Mouse (Mus musculus) hindbrain, embryonic 12.5 days (tissue): Measurements from ENCODE around the gene Npepps. TPM values are rescaled to one million over a fixed set of nuclear protein-coding genes. Genes with fewer than 3 reads are reported as not detected.
A peak's percentile ranks its signal among the peaks of the same experiment; 100 is the strongest.

Experiments used
- ATAC-seq: fragments of 200-750 bp; cut with Nextera tagmentation; 2 replicates; pipeline ENCODE4 v1.8.0; 2017; ENCODE audit warnings: moderate TSS enrichment; ENCODE audit not compliant: low FRiP score
- H3K27ac ChIP-seq: fragments of 300-500 bp; sonication (generic); 2 replicates; pipeline ENCODE4 v1.5.1; 2016; ENCODE audit warnings: mild to moderate bottlenecking
- H3K27me3 ChIP-seq: fragments of 300-500 bp; sonication (generic); 2 replicates; pipeline ENCODE4 v1.6.1; 2016; ENCODE audit warnings: mild to moderate bottlenecking
- H3K36me3 ChIP-seq: fragments of 300-500 bp; sonication (generic); 2 replicates; pipeline ENCODE4 v1.6.1; 2016; ENCODE audit warnings: mild to moderate bottlenecking
- H3K4me1 ChIP-seq: fragments of 300-500 bp; sonication (generic); 2 replicates; pipeline ENCODE4 v1.6.1; 2016
- H3K4me2 ChIP-seq: fragments of 300-500 bp; sonication (generic); replicated peaks from 2 replicates; pipeline ENCODE4 v1.6.1; 2016; ENCODE audit warnings: mild to moderate bottlenecking
- H3K4me3 ChIP-seq: fragments of 300-500 bp; sonication (generic); 2 replicates; pipeline ENCODE4 v1.5.1; 2016; ENCODE audit warnings: mild to moderate bottlenecking
- H3K9ac ChIP-seq: fragments of 300-500 bp; sonication (generic); 2 replicates; pipeline ENCODE4 v1.6.1; 2016; ENCODE audit warnings: mild to moderate bottlenecking, moderate library complexity
- H3K9me3 ChIP-seq: fragments of 300-500 bp; sonication (generic); replicated peaks from 2 replicates; pipeline ENCODE4 v1.6.1; 2016; ENCODE audit warnings: mild to moderate bottlenecking
- WGBS: fragments of 180-500 bp; shearing (Covaris S2); methylation state at CpG from one replicate; pipeline ENCODE4 v1.1.7; 2016; 5-methylcytosine and 5-hydroxymethylcytosine counted together
- polyA plus RNA-seq: library from polyadenylated mRNA; unstranded; fragments of >200 nt; fragmentation: Nextera tagmentation; extraction: Ambion mirVana; gene quantifications from 2 replicates; pipeline ENCODE4 v1.2.1, GENCODE M21; 2016

Gene Npepps
- polyA plus RNA-seq, 1 experiment from 2014 or later = 119 TPM

- Histone ChIP-seq H3K4me1 (peaks cover 19% of the 10 kb centered on the region), H3K9me3 (no peaks in the 10 kb centered on the region), H3K4me3 (peak overlapping the region; percentile 26), H3K27ac (no peak overlapping the region), H3K4me2 (peak overlapping the region; percentile 59), H3K9ac (peak overlapping the region; percentile 50), H3K27me3 (peaks cover 8% of the 10 kb centered on the region; the same call in 1 of the 2 replicates), H3K36me3 (no peaks in the 10 kb centered on the region)
- ATAC-seq = peak; percentile 74
- under 1% methylated on average over 25 of the region's 25 CpGs for WGBS
Measured at GRCm38 (mm10) chr11:97309911-97310571, 29.6 kb upstream of the Npepps start.

GRCm38 (mm10) chr11:97309451-97309836 lies 29.0 kb upstream of the Npepps start:
- Histone ChIP-seq H3K4me3 (peak overlapping the region; percentile 26), H3K36me3 (no peaks in the 10 kb centered on the region), H3K27me3 (peaks cover 8% of the 10 kb centered on the region; the same call in 1 of the 2 replicates), H3K9me3 (no peaks in the 10 kb centered on the region), H3K4me1 (peaks cover 19% of the 10 kb centered on the region), H3K27ac (no peak overlapping the region), H3K4me2 (peak overlapping the region; percentile 59), H3K9ac (peak overlapping the region; percentile 50; the same call in 1 of the 2 replicates)
- ATAC-seq = no peak
- 7% methylated on average over 9 of the region's 9 CpGs for WGBS

GRCm38 (mm10) chr11:97308806-97309450 lies 28.5 kb upstream of the Npepps start:
- H3K4me2 ChIP-seq = peak overlapping the region; percentile 59; the same call in 1 of the 2 replicates
- no peak overlapping the region for H3K27ac ChIP-seq
- H3K9me3 ChIP-seq = no peaks in the 10 kb centered on the region
- peaks cover 8% of the 10 kb centered on the region; the same call in 1 of the 2 replicates for H3K27me3 ChIP-seq
- no peak for ATAC-seq
- H3K36me3 ChIP-seq = no peaks in the 10 kb centered on the region
- WGBS = 63% methylated on average over 3 of the region's 3 CpGs
- H3K9ac ChIP-seq = 0 out of 2 replicates have a peak overlapping the region, but pooled peaks have one; percentile 50
- peak overlapping the region; percentile 26; the same call in 1 of the 2 replicates for H3K4me3 ChIP-seq
- peaks cover 19% of the 10 kb centered on the region for H3K4me1 ChIP-seq

- Histone ChIP-seq H3K9ac (no peak overlapping the region), H3K4me3 (no peak overlapping the region), H3K4me1 (peaks cover 19% of the 10 kb centered on the region), H3K27ac (no peak overlapping the region), H3K27me3 (peaks cover 8% of the 10 kb centered on the region; the same call in 1 of the 2 replicates), H3K36me3 (no peaks in the 10 kb centered on the region), H3K4me2 (no peak overlapping the region), H3K9me3 (no peaks in the 10 kb centered on the region)
- WGBS = 93% methylated on average over 11 of the region's 11 CpGs
- no peak for ATAC-seq
Measured at GRCm38 (mm10) chr11:97307294-97308069, 27.0 kb upstream of the Npepps start.

- H3K9ac ChIP-seq = no peak overlapping the region
- H3K4me2 ChIP-seq = no peak overlapping the region
- H3K36me3 ChIP-seq = no peaks in the 10 kb centered on the region
- WGBS = 82% methylated on average over 5 of the region's 5 CpGs
- no peak overlapping the region for H3K27ac ChIP-seq
- no peaks in the 10 kb centered on the region for H3K9me3 ChIP-seq
- H3K4me3 ChIP-seq = no peak overlapping the region
- peaks cover 5% of the 10 kb centered on the region; the same call in 1 of the 2 replicates for H3K27me3 ChIP-seq
- no peak for ATAC-seq
- H3K4me1 ChIP-seq = peaks cover 5% of the 10 kb centered on the region
Measured at GRCm38 (mm10) chr11:97304631-97305030, 24.2 kb upstream of the Npepps start.

- Histone ChIP-seq H3K9me3 (no peaks in the 10 kb centered on the region), H3K4me2 (no peak overlapping the region), H3K4me1 (no peaks in the 10 kb centered on the region), H3K27ac (no peak overlapping the region), H3K36me3 (no peaks in the 10 kb centered on the region), H3K4me3 (no peak overlapping the region), H3K27me3 (no peaks in the 10 kb centered on the region), H3K9ac (no peak overlapping the region)
- WGBS = 45% methylated on average over 7 of the region's 7 CpGs
- ATAC-seq = no peak
Measured at GRCm38 (mm10) chr11:97302231-97302781, 21.9 kb upstream of the Npepps start.

GRCm38 (mm10) chr11:97301406-97301805 lies 21.0 kb upstream of the Npepps start:
- Histone ChIP-seq H3K27ac (no peak overlapping the region), H3K9me3 (no peaks in the 10 kb centered on the region), H3K4me3 (no peak overlapping the region), H3K9ac (no peak overlapping the region), H3K27me3 (no peaks in the 10 kb centered on the region), H3K4me1 (no peaks in the 10 kb centered on the region), H3K4me2 (no peak overlapping the region), H3K36me3 (no peaks in the 10 kb centered on the region)
- 93% methylated on average over 16 of the region's 16 CpGs for WGBS
- no peak for ATAC-seq

GRCm38 (mm10) chr11:97299939-97300338 lies 19.5 kb upstream of the Npepps start:
- Histone ChIP-seq H3K27me3 (no peaks in the 10 kb centered on the region), H3K4me1 (no peaks in the 10 kb centered on the region), H3K9me3 (no peaks in the 10 kb centered on the region), H3K27ac (no peak overlapping the region), H3K4me3 (no peak overlapping the region), H3K9ac (no peak overlapping the region), H3K36me3 (no peaks in the 10 kb centered on the region), H3K4me2 (no peak overlapping the region)
- no peak for ATAC-seq
- 89% methylated on average over 2 of the region's 2 CpGs for WGBS

GRCm38 (mm10) chr11:97296542-97296941 lies 16.1 kb upstream of the Npepps start:
- Histone ChIP-seq H3K36me3 (no peaks in the 10 kb centered on the region), H3K27me3 (no peaks in the 10 kb centered on the region), H3K4me2 (no peak overlapping the region), H3K9ac (no peak overlapping the region), H3K4me3 (no peak overlapping the region), H3K4me1 (no peaks in the 10 kb centered on the region), H3K27ac (no peak overlapping the region), H3K9me3 (no peaks in the 10 kb centered on the region)
- WGBS = 88% methylated on average over 3 of the region's 4 CpGs
- ATAC-seq = no peak

GRCm38 (mm10) chr11:97292731-97293130 lies 12.3 kb upstream of the Npepps start:
- H3K9ac ChIP-seq = no peak overlapping the region
- no peak overlapping the region for H3K27ac ChIP-seq
- no peaks in the 10 kb centered on the region for H3K9me3 ChIP-seq
- H3K27me3 ChIP-seq = no peaks in the 10 kb centered on the region
- H3K4me2 ChIP-seq = no peak overlapping the region
- no peak for ATAC-seq
- 94% methylated on average over 1 of the region's 1 CpGs for WGBS
- H3K36me3 ChIP-seq = no peaks in the 10 kb centered on the region
- peaks cover 7% of the 10 kb centered on the region; the same call in 1 of the 2 replicates for H3K4me1 ChIP-seq
- no peak overlapping the region for H3K4me3 ChIP-seq

- H3K27me3 ChIP-seq = no peaks in the 10 kb centered on the region
- ATAC-seq = no peak
- H3K4me1 ChIP-seq = peaks cover 7% of the 10 kb centered on the region; the same call in 1 of the 2 replicates
- H3K4me3 ChIP-seq = no peak overlapping the region
- no peak overlapping the region for H3K9ac ChIP-seq
- H3K4me2 ChIP-seq = no peak overlapping the region
- 39% methylated on average over 12 of the region's 12 CpGs for WGBS
- no peak overlapping the region for H3K27ac ChIP-seq
- no peaks in the 10 kb centered on the region for H3K36me3 ChIP-seq
- H3K9me3 ChIP-seq = no peaks in the 10 kb centered on the region
Measured at GRCm38 (mm10) chr11:97289276-97290230, 9.1 kb upstream of the Npepps start.
